Mouse (Mus musculus): Measurements from ENCODE around the gene Rab10.

DNA sequence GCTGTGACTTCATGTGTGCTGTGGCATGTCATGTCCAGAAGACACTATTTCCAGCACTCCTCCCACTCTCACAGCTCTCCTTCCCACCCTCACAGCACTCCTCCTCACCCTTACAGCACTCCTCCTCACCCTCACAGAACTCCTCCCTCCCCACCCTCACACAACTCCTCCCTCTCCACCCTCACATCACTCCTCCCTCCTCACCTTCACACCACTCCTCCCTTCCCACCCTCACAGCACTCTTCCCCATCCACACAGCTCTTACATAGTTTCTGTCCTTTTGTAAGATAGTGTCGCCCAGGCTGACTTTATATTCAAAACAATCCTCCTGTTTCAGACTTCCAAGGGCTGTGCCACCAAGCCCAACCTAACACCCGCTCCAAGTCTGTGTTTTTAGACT, 86.4 kb downstream of the Rab10 start:
- TF ChIP-seq POLR2A (IDR thresholded peaks at IDR 0.05; ENCODE audit: extremely low read depth, insufficient read depth, low read length) = no peak
- TF ChIP-seq CTCF (IDR thresholded peaks at IDR 0.05; ENCODE audit: extremely low read depth, insufficient read depth, low read length) = no peak

All from cortical plate, adult 2 months (tissue).